Mouse (Mus musculus): ENCODE results near the gene Mrap.

The Mrap gene

DNA sequence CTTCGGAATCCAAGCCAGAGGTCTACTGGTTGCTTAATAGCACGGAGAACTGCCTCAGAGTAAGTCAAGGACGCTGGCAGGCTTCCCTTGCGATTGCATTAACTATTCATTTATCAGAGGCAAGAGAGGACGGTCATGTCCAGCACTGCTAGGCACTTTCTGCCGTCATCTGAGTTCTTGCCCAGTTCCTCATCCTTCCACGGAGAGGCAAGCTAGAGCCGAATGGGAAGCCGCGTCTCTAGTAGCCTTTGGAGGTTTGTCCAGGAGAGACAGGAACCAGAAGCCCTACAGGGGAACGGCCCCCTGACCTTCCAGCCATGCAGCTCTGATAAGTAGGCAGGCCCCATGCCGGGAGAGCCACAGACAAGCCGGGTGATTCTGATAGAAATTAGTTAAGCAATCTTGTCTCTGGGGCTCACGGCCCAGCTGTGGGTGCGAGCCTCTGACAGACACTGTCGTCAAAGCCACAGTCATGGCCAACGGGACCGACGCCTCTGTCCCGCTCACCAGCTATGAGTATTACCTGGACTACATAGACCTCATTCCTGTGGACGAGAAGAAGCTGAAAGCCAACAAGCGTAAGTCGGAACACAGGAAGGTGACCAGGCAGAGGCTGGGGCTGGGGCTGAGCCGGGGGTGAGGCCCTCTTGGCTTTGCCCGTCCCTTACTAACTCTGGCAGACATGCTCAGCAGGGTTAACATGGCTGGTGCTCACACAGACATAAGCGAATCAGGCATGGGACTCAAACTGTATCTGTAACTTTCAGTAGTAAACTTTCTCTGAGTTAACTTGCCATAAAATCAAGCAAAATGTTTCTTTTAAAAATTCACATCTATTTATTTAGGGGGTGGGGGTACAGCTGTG lies at the start of gene Mrap:
Gene Mrap, plus strand, starts transcription at position 116 of the 865 bp plus-strand sequence.
- no peak for DNase-seq (ENCODE audit: low read depth)

DNA sequence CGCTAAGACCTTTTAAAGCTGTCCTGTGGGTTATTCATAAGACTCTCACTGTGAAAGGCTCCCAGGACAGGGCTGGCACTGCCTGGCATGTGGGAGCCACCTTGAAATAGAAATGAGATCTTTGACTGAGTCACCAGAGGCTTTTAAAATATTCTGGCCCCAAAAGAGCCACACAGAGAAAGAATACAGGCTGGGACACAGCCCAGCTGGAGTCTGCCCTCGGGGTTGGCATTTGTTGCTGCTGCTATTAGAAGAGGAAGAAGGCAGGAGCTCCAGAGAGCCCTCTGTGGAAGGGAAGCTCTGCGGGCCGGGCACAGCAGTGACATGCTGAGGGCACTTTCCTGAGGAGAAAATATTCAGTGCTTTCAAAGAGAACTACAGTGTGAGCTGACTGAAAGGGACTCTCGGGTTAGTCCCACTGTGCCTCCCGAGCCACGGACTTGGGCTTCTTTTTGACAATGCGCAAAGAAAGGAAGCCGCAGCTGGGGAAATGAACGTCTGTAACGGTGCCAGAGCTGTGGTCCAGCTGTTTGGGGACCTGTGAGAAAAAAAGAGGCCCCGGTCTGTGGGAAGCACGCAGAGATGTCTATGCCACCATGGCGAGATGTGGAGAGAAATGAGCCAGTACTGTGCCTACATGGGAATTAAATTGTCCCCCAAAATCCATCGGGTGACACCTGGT lies 45.2 kb upstream of the Mrap start:
- DNase-seq (ENCODE audit: low read depth): no peak

DNA sequence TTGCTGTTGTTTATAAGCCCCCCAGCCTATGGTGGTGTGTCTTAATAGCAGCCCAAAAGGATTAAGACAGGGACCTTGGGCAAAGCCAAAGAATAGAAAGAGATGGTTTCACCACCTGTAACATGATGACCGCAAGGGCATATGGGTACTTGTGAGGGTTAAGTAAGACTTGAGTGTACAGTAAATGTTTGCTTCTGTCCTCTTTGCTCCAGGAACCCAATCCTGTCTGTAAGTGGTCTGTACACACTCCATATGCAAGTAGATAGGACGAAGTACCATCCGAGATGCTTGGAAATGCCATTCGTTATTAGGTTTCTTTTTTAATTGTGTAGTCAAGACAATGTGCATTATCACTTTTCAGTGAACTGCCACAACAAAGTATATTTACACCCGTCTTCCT lies 44.4 kb upstream of the Mrap start:
- no peak for DNase-seq (ENCODE audit: low read depth)

DNA sequence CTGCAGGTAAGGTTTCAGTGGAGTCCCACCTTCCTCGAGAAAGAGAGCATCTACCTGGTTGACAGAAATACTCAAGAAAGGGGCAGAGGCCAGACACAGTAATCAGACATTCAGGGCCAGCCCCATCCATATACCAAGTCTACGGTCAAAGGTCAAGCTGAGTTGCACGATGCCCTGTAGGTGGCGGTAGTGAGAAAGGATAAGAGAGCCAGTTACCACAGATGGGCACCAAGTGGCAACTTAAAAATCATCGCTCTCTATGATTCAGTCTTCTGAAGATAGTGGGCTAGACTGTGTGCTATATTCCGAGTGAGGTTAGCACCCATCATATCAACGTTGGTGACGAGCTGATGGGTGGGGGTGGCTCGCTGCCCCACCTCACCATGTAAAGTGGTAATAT lies 43.3 kb upstream of the Mrap start:
- DNase-seq (ENCODE audit: low read depth): no peak

DNA sequence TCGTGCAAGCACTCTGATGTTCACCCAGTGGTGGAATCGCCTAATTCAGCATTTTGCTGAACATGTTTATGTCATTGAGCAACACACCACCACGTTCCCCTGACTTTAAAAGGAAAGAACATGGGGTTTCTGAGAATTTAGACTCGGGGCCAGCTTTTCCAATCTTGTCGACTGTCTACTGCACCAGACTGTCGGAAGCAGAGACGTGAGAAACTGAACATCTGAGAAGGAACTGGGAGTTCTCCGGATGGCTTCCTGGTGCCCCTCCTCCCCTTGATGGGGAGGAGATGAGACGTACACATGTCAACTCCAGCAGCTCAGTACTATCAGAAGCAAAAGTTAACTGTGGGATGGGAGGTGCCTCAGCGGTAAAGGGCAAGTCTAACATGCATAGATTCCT lies 42.9 kb upstream of the Mrap start:
- no peak for DNase-seq (ENCODE audit: low read depth)

DNA sequence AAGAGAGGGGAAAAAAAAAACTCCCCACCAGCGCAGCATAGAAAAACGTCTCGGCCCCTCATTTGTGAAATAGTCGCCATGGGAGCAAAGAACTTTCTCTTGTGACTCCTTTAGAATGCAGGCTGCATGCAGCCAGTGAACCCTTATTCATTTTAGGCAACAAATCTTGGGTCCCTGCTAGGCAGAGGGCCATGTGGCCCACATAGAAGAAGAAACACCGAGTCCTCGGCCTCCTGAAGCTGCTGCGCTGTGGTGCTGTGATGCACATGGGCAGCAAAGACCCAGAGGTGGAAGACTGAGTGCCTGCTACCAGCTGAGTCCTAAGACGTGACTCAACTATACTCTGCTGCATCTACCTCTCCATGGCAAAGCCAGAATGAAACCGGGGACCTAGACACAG lies 41.7 kb upstream of the Mrap start:
- DNase-seq (ENCODE audit: low read depth): no peak

DNA sequence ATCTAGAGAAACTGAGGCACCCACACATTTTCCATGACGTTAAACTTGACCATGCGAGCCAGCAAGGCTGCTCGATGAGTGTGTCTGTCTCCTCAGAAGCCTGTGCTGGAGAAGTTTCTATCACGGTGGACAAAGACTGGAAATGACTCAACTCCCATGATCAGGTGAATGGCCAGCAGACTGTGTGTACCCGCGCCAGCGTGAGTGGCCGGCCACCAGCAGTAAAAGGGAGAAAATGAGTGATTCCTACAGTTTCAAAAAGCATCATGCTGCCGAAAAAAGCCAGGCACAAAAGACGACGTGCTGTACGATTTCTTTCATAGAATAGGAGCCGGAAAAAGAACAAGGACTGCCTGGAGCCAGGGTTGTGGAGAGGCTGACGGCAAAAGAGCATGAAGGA lies 38.6 kb upstream of the Mrap start:
- no peak for DNase-seq (ENCODE audit: low read depth)

DNA sequence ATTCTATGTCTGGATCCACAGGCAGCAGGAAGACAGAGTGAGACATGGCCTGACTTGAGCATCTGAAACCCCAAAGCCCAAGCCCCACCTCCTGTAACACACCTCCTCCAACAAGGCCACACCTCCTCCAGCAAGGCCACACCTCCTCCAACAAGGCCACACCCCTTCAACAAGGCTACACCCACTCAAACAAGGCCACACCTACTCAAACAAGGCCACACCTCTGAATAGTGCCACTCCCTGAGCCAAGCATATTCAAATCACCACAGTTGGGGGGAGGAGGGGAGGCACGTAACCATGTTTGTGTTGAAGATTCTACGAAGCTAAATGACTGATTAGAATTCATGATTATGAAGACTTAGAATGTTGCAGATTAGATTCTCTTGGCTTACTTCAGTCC lies 36.5 kb upstream of the Mrap start:
- DNase-seq (ENCODE audit: low read depth): no peak

DNA sequence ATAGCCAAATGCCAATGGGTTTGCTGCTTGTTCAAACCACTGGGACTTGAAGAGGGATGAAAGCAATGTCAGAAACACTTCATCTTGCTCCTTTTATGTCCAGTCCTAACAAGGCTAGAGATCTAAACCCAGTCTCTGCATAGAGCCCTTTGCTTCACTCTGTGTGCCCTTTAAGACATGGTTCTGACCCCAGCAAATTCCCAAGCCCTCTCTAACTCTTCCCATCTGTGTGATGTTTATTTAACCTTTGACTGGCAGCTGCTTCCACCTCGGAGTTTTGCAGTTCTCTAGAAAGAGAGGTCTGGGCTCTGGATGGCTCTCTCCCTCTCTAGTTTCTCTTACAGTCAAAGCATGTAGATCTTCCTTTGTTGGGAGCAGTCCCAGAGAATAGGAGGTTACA lies 34.4 kb upstream of the Mrap start:
- DNase-seq (ENCODE audit: low read depth): no peak

DNA sequence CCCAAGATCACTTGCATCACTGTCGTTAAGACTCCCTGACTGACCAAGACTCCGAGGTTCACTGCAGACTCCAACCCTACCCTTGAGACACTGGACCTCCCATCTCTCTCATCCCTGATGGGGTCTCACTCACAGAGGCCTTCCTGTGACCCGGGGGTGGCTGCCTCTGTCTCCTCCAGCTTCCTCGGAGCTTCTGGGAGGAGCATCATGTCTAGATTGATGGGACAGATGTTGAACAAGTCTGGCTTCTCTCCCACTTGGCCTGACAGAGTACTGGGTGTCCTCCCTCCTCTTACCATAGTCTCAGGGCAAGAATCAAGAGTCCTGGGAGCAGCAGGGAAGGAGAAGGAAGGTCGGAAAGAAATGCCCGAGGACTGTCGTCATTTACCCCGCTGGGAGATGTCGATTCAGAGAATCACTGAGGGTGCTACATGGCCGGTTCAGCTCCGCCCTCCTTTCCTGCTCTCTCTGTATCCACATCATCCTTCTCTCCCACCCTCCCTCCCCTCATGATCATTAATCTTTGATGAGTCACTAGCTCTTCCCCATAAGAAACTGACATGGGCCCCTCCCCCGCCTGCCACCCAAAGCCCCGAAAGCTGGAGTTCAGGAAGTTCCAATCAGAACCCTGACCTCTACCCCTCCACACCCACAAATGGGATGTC lies 33.7 kb upstream of the Mrap start:
- no peak for DNase-seq (ENCODE audit: low read depth)

DNA sequence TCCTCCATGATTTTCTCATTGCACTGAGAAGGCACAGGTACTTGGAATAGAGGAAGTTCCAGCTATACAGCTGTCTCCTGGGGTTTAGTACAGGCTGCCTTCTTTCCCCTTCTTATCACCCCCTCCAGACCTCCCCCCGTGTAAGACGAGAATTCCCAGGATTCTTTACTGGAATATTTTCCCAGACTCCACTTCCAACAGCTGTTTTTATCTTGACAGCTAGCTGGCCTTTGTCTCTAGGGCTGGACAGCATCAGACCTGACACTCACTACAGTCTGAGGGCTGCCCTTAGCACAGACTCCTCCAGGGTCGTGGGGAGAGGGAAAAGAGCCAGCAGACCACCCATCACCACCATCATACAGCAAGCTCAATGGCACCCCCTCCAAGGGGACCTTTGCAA lies 31.7 kb upstream of the Mrap start:
- no peak for DNase-seq (ENCODE audit: low read depth)

DNA sequence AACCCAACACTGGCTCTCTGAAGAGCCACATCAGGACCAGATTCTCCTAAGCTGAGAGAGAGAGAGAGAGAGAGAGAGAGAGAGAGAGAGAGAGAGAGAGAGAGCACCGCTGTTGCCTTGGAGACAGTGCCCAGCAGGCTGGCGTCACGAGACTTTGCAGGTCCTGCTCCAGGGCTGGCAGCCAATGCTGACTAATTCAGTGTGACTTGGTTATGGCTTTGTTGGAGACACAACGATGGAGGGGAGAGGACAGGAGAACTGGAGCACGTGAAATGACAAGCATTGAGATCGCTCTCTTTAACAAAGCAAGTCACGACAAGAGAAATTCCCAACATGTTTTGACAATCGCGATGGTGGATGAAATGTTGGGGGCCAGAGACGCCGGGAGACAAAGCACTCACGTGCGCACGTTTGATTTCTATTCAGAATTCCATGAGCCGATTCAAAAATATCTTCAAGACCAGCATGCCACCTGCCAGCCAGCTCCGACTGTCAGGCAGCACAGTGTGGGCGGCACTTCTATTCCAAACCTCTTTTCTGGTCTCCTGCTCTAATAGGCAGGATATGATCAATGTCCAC lies 28.2 kb upstream of the Mrap start:
- no peak for DNase-seq (ENCODE audit: low read depth)

DNA sequence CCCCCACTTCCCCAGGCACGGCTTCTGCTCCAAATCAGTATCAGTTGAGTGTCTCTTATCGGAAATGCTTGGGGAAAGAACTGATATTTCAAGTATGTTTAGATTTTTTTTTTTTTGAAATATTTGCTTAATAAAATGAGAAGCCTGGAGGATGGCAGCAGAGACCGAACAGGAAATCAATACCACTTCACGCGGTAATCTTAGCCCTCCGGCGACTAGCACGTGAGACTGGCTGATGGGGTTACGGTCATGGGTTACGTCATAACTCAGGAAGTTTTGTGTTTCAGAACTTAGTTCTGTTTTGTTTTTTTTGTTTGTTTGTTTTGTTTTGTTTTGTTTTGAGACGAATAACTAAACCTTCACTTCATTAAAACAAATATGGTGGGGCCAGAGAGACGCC lies 27.7 kb upstream of the Mrap start:
- DNase-seq (ENCODE audit: low read depth): no peak

DNA sequence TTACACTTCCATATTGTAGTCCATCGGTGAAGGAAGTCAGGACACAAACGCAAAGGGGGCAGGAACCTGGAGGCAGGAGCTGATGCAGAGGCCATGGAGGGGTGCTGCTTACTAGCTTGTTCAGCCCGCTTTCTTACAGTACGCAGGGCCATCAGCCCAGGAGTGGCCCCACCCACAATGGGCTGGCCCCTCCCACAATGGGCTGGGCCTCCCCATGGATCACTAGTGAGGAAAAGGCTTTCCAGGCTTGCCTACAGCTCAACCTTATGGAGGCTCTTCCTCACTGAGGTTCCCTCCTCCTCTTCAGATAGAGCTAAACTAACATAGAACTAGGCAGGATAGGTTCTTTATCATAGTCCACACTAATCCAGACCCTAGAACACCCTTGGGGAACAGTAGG lies 14.0 kb upstream of the Mrap start:
- no peak for DNase-seq (ENCODE audit: low read depth)

DNA sequence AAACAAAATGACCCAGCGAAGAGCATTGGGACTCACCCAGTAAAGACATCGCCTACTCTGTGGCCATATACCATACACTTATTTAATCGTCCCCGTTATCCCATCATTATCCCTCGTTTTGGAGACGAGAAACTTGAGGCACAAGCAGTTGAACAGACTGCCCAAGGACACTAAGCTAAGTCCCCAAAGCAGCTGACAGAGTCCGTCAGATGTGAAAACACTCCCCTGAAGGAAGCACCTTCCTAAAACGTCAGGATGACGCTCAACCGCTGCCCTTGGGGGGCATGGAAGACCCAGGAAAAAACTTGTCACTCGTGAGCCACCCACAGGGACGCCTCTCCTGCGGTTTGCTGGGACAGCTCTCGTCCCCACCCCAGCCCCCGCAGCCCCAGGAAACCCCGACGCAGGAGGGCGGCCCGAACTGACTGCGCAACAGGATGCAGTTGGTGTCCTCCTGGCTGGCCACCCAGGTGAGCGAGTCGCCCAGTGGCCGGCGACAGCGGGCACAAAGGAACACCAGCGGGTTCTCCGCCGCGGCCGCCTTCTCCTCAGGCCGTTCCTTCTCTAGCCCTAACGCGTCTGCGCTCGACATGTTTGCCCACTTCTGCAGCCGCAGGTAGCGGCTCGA lies 11.3 kb upstream of the Mrap start:
- DNase-seq (ENCODE audit: low read depth): no peak

DNA sequence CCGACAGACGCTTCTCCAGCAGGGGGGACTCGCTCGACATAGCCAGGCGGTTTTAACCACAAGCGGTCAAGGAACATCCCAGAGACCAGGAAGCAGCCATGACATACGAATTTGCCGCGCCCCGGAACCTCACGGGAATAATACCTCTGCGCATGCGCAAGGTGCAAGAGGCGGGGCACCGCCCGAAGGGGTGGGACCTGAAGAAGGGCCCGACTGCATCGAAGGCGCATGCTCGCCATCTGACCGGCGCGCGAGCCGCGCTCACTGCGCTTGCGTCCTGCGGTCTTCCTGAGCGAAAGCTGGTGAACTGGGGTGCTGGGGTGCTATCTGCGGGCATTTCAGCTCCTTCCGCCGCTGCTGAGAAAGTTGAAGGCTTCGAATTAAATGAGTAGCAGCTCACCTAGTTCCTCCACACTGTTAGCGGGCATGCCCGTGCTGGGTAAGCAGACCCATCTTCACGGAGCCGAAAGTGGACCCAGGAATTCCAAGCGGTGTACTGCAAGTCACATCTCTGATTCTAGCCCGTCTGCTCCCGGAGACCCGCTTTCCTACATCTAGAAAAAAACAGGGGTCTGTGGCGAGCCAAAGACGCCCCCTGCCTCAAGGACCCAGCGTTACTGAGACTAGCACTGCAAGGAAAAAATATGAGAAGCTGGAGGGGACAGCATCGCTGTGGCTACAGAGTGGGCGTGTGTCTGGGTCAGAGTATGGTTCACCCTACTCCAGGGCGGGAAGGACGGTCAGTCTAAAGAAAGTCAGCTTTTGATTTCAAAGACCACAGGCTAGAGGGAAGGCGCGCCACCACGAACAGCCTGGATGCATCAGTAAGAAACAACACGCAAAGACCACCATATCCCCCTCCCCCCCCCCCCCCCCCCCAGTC lies 10.5 kb upstream of the Mrap start, which contains the start of gene Mis18a:
Gene Mis18a, minus strand, starts transcription at position 172 of the 883 bp plus-strand sequence.
- peak; percentile 90 for DNase-seq (ENCODE audit: low read depth)

DNA sequence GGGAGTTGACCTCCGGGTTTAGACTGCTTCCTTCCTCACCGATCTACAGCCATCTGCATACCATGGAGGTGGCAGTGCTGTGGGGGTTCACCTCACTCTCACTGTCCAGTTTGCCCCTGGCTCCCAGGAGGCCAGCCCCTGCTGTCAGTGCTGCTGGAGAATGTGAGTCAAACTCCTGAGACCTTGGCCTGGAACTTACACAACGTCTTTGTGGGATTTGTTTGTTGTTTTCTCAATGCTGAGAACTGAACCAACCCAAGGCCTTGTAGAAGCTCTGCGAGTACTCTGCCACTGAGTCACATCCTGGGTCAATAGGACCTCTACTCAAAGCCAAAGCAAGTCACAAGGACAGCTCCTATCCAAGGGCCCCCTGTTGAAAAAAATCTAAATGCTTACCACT lies 2.4 kb upstream of the Mrap start:
- no peak for DNase-seq (ENCODE audit: low read depth)

DNA sequence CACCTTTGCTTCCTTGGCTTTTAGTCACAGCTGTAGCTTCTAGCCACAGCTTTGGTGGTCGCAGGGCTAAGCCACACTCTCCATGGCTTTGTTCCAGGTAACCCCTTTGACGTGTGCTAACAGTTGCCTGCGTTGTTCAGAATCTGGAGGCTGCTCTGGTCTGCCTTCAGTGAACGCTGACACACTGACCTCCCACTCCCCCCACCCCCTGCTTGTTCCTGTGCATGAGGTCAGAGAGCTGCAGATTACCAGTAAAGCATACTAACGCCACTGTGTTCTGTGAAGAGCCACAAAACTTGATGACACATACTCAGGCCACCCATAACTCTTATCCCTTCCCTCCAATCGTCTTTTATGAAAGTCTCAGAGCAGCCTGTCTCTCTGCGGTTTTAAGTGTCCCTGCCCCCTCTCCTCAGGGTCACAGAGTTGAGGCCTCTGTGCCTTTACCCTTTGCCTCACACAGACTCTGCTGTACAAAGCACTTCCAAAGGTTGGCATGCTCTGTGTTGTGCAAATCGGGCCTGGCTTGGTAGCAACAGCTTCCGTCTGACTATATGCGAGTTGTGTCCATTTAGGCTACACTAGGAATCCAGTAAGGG lies 1.2 kb upstream of the Mrap start:
- DNase-seq (ENCODE audit: low read depth): no peak

DNA sequence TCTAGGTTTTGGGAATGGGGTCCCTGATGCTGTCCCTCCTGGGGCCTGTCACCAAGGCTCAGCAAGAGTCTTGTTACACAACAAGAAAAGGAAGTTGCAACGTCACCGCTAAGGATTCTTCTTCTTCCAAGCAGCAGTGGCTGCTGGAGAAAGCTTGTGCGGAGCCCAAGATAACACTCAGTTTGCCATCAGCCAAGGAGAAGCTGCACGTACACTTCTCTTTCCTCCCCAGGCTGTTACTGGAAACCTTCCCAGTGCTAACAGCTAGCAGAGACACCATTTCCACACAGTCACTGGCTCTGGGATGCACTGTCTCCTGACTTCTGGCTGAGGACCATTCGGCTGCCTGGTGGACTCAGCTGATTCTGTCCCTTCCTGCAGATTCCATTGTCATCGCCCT lies 9.1 kb downstream of the Mrap start:
- no peak for DNase-seq (ENCODE audit: low read depth)

DNA sequence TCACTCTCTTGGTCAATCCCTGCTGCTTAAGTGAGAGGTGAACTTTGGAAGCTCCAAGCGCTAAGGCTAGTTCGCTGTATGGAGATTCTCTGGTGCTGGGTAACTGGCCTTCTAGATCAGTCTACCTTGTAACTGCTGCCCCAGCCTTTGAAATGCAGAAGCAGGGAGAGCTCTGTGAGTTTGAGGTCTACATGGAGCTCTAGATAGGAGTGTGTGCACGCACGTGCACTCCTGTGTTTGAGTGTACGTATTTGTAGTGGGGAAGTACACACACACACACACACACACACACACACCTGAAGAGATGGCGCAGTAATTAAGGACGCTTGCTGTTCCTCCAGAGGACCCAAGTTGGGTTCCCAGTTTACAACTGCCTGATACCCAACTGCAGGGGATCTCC lies 10.2 kb downstream of the Mrap start:
- DNase-seq (ENCODE audit: low read depth): no peak

Data from fibroblast of lung, adult 2 months (primary cell).